Mouse (Mus musculus): ENCODE results near the gene Tmtc2. TPM values are rescaled to one million over a fixed set of nuclear protein-coding genes. Genes with fewer than 3 reads are reported as not detected.
"Not testable (repeated sequence)": the region's sequence is repeated elsewhere in the genome, so short reads cannot be mapped to it uniquely, and the experiment has no call there.

Gene Tmtc2
- polyA plus RNA-seq, 1 experiment from 2014 or later = 5.4 TPM

DNA sequence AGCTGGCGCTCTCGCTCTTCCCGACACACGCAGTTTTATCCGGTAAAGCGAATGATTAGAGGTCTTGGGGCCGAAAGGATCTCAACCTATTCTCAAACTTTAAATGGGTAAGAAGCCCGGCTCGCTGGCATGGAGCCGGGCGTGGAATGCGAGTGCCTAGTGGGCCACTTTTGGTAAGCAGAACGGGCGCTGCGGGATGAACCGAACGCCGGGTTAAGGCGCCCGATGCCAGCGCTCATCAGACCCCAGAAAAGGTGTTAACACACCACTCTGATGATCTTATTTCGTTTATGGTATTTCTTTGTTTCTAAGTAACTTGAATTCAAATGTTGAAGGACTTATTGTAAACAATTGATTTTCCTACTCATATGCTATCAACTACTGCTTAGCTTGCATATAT, 336.0 kb downstream of the Tmtc2 start:
- WGBS = 92% methylated on average over 22 of the region's 22 CpGs
- not testable (repeated sequence) for H3K4me2 ChIP-seq (ENCODE audit: low read depth, low read length); H3K9me3 ChIP-seq (ENCODE audit: control insufficient read depth, low read length); H3K27me3 ChIP-seq (replicated peaks; ENCODE audit: control insufficient read depth, insufficient read depth, low read length); H3K9ac ChIP-seq (ENCODE audit: low read depth, low read length); H3K27ac ChIP-seq (ENCODE audit: low read length); ATAC-seq; H3K4me3 ChIP-seq (ENCODE audit: low read length); H3K36me3 ChIP-seq (ENCODE audit: control insufficient read depth, insufficient read depth, low read length); H3K4me1 ChIP-seq (ENCODE audit: control insufficient read depth, insufficient read depth, low read length)

DNA sequence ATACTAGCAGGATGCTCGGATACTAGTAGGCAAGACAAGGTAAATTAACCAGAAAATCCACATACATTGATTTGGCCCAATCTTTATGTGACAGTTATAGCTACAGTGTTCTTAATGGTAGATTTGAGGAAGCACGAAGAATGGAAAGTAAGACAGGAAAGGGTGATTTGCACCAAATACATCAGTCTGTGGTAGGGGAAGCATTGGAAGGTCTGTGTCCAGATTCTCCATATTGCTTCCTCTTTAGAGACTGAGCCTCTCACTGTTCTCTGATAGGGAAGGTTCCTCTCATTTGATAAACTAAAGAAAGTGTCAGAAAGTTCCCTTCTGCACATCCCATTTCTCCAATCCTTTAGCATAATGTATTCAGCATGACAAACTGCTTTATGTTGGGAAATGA, 341.4 kb downstream of the Tmtc2 start:
- no peaks in the 10 kb centered on the region for H3K36me3 ChIP-seq (ENCODE audit: control insufficient read depth, insufficient read depth, low read length)
- ATAC-seq = no peak
- H3K4me3 ChIP-seq (ENCODE audit: low read length) = no peak overlapping the region
- 90% methylated on average over 2 of the region's 2 CpGs for WGBS
- H3K9ac ChIP-seq (ENCODE audit: low read depth, low read length) = no peak overlapping the region
- H3K9me3 ChIP-seq (ENCODE audit: control insufficient read depth, low read length) = no peaks in the 10 kb centered on the region
- H3K4me1 ChIP-seq (ENCODE audit: control insufficient read depth, insufficient read depth, low read length) = no peaks in the 10 kb centered on the region
- H3K27ac ChIP-seq (ENCODE audit: low read length) = no peak overlapping the region
- H3K27me3 ChIP-seq (replicated peaks; ENCODE audit: control insufficient read depth, insufficient read depth, low read length) = no peaks in the 10 kb centered on the region
- no peak overlapping the region for H3K4me2 ChIP-seq (ENCODE audit: low read depth, low read length)

DNA sequence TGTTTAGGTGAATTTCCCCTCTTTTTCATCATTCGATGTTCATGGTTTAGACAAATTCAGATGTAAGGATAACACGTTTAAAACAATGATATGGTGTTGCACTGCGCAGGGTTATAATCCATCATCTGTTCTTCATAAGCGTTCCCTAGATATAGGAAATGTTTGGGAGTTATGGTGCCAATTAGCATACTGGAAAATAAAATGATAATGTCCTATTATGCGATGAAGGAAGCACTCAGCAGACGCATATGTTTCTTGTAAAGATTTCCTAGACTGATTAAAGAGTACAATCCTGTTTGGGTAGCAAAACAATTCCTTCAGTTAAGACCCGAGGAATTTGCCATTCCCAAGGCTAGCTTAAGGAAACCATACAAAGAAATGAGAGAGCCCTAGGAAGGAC, 343.8 kb downstream of the Tmtc2 start:
- no peak overlapping the region for H3K9ac ChIP-seq (ENCODE audit: low read depth, low read length)
- no peak overlapping the region for H3K4me3 ChIP-seq (ENCODE audit: low read length)
- no peaks in the 10 kb centered on the region for H3K36me3 ChIP-seq (ENCODE audit: control insufficient read depth, insufficient read depth, low read length)
- no peaks in the 10 kb centered on the region for H3K9me3 ChIP-seq (ENCODE audit: control insufficient read depth, low read length)
- H3K4me1 ChIP-seq (ENCODE audit: control insufficient read depth, insufficient read depth, low read length) = no peaks in the 10 kb centered on the region
- ATAC-seq = no peak
- WGBS = 83% methylated on average over 7 of the region's 7 CpGs
- no peak overlapping the region for H3K4me2 ChIP-seq (ENCODE audit: low read depth, low read length)
- H3K27me3 ChIP-seq (replicated peaks; ENCODE audit: control insufficient read depth, insufficient read depth, low read length) = no peaks in the 10 kb centered on the region
- no peak overlapping the region for H3K27ac ChIP-seq (ENCODE audit: low read length)

DNA sequence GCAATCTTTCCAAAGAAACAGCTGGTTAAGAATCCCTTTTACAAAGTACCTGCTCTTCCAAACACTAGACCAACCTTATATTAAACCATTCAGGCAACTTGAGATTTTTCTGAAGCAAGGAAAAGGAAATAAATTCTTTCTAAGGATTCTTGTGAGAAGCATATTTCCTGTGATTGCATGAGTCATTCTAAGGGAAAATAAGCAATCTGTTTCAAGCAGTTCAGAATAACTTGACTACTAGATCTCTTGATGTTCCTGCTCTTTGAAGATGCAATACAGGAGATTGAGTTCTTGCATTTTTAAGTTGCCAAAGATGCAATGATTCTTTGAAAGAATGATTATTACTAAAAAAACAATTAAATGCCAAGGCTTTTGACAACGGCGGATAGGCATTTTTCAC, 345.6 kb downstream of the Tmtc2 start:
- H3K9ac ChIP-seq (ENCODE audit: low read depth, low read length) = no peak overlapping the region
- no peaks in the 10 kb centered on the region for H3K9me3 ChIP-seq (ENCODE audit: control insufficient read depth, low read length)
- no peaks in the 10 kb centered on the region for H3K27me3 ChIP-seq (replicated peaks; ENCODE audit: control insufficient read depth, insufficient read depth, low read length)
- 99% methylated on average over 2 of the region's 2 CpGs for WGBS
- no peak overlapping the region for H3K27ac ChIP-seq (ENCODE audit: low read length)
- no peaks in the 10 kb centered on the region for H3K36me3 ChIP-seq (ENCODE audit: control insufficient read depth, insufficient read depth, low read length)
- no peaks in the 10 kb centered on the region for H3K4me1 ChIP-seq (ENCODE audit: control insufficient read depth, insufficient read depth, low read length)
- H3K4me3 ChIP-seq (ENCODE audit: low read length) = no peak overlapping the region
- no peak overlapping the region for H3K4me2 ChIP-seq (ENCODE audit: low read depth, low read length)
- ATAC-seq = no peak

DNA sequence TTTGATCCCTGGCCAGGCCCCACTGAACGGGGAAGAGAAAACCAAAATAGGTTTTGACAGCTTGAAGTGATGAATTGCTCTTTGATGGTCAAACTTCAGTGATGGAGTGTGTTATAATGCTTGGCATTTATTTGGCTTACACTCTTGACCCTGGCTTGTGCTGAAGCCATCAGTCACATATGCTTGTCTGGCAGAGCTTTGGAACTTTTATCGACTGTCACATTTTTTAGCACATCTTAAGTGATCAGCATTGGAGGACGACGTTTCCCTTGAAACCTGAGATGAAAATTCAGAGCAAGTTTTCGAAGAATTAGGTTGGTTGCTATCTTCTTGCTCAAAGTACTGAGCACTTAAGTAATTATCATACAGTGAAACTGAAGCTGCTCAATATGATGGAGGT, 346.6 kb downstream of the Tmtc2 start:
- no peak for ATAC-seq
- no peak overlapping the region for H3K4me2 ChIP-seq (ENCODE audit: low read depth, low read length)
- WGBS = 50% methylated on average over 5 of the region's 5 CpGs

DNA sequence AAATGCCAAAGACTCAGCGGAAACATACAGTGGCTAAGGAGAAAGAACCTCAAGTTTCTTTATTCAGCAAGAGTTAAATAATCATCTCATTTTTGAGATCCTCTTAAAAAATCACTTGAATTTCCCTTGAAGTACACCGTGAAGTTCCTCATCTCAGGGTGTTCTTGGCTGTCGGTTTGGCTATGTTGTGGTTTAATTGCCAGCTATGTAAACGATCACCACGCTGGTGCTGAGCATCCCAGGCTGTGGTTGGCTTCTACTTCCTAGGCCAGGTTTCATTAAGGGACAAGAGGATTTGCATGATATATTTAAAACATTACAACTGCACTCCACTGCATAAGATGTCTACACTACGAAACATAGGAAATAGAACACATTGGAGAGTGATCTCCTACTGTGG, 348.5 kb downstream of the Tmtc2 start:
- Histone ChIP-seq H3K4me1 (ENCODE audit: control insufficient read depth, insufficient read depth, low read length) (no peaks in the 10 kb centered on the region), H3K27ac (ENCODE audit: low read length) (no peak overlapping the region), H3K27me3 (replicated peaks; ENCODE audit: control insufficient read depth, insufficient read depth, low read length) (no peaks in the 10 kb centered on the region), H3K4me3 (ENCODE audit: low read length) (no peak overlapping the region), H3K9me3 (ENCODE audit: control insufficient read depth, low read length) (no peaks in the 10 kb centered on the region), H3K4me2 (ENCODE audit: low read depth, low read length) (no peak overlapping the region), H3K9ac (ENCODE audit: low read depth, low read length) (no peak overlapping the region), H3K36me3 (ENCODE audit: control insufficient read depth, insufficient read depth, low read length) (no peaks in the 10 kb centered on the region)
- no peak for ATAC-seq
- 78% methylated on average over 6 of the region's 6 CpGs for WGBS

More for the DNA sequence above, 346.6 kb downstream of the Tmtc2 start:
- Histone ChIP-seq H3K4me1 (ENCODE audit: control insufficient read depth, insufficient read depth, low read length) (no peaks in the 10 kb centered on the region), H3K9me3 (ENCODE audit: control insufficient read depth, low read length) (no peaks in the 10 kb centered on the region), H3K4me3 (ENCODE audit: low read length) (no peak overlapping the region), H3K9ac (ENCODE audit: low read depth, low read length) (no peak overlapping the region), H3K27ac (ENCODE audit: low read length) (no peak overlapping the region), H3K27me3 (replicated peaks; ENCODE audit: control insufficient read depth, insufficient read depth, low read length) (no peaks in the 10 kb centered on the region), H3K36me3 (ENCODE audit: control insufficient read depth, insufficient read depth, low read length) (no peaks in the 10 kb centered on the region)

DNA sequence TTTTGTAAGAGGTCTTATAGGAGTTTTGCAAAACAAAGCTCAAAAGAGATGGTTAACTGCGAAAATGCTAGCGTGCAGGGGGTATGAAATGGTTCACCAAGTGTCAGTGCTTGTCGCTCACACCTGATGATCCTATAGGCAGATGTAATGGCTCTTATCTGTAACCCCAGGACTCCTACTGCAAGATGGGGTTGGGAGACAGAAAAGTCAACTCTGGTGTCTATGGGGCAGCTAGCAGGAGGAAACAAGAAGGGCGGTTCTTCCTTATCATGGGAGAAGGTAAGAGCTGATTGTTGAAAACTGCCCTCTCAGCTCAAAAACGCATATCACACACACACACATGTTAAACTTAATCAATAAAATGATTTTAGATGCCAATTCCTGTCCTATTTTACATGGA, 351.3 kb downstream of the Tmtc2 start:
- Histone ChIP-seq H3K27me3 (replicated peaks; ENCODE audit: control insufficient read depth, insufficient read depth, low read length) (no peaks in the 10 kb centered on the region), H3K27ac (ENCODE audit: low read length) (no peak overlapping the region), H3K9me3 (ENCODE audit: control insufficient read depth, low read length) (no peaks in the 10 kb centered on the region), H3K9ac (ENCODE audit: low read depth, low read length) (no peak overlapping the region), H3K4me3 (ENCODE audit: low read length) (no peak overlapping the region), H3K4me2 (ENCODE audit: low read depth, low read length) (no peak overlapping the region), H3K36me3 (ENCODE audit: control insufficient read depth, insufficient read depth, low read length) (no peaks in the 10 kb centered on the region), H3K4me1 (ENCODE audit: control insufficient read depth, insufficient read depth, low read length) (no peaks in the 10 kb centered on the region)
- ATAC-seq = no peak
- WGBS = 87% methylated on average over 5 of the region's 5 CpGs

DNA sequence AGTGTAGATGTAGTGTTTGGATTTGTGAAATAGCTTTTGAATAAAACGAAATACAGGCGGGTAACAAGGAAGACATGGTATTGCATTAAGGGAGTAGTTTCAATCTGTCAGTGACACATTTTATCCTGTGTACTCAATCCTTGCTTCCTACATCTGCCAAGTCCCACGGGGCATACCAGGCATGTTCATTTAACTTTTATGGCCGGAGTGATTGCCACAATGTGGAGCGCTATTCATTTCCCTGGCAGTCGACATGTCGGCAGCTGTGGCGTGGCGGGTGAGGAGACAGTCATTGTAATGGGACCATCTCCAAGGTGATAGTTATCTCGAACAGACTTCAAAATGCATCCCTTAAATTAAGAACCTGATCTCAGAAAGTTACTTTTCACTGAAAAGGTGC, 372.8 kb downstream of the Tmtc2 start:
- H3K9me3 ChIP-seq (ENCODE audit: control insufficient read depth, low read length) = no peaks in the 10 kb centered on the region
- H3K4me3 ChIP-seq (ENCODE audit: low read length) = no peak overlapping the region
- H3K27ac ChIP-seq (ENCODE audit: low read length) = no peak overlapping the region
- WGBS = 79% methylated on average over 10 of the region's 10 CpGs
- ATAC-seq = no peak
- no peak overlapping the region for H3K9ac ChIP-seq (ENCODE audit: low read depth, low read length)
- no peaks in the 10 kb centered on the region for H3K36me3 ChIP-seq (ENCODE audit: control insufficient read depth, insufficient read depth, low read length)
- no peaks in the 10 kb centered on the region for H3K4me1 ChIP-seq (ENCODE audit: control insufficient read depth, insufficient read depth, low read length)
- H3K4me2 ChIP-seq (ENCODE audit: low read depth, low read length) = no peak overlapping the region
- no peaks in the 10 kb centered on the region for H3K27me3 ChIP-seq (replicated peaks; ENCODE audit: control insufficient read depth, insufficient read depth, low read length)

DNA sequence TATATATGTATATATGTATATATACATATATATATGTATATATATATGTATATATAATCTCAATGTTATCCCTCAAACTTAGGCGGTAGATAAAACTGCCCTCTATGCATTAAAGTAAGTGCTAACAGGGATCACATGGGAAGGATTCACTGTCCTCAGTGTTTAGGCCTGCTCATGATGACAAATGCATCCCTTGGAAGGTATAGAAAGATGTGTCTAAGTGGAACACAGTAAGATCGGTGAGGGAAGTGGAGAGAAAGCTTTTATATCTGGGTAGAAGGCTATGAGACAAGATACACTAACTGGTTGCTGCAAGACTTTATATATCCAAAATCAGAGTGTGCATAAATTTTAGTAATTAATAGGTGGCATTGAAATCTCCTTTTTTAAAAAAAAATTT, 373.6 kb downstream of the Tmtc2 start:
- Histone ChIP-seq H3K27me3 (replicated peaks; ENCODE audit: control insufficient read depth, insufficient read depth, low read length) (no peaks in the 10 kb centered on the region), H3K4me1 (ENCODE audit: control insufficient read depth, insufficient read depth, low read length) (no peaks in the 10 kb centered on the region), H3K4me2 (ENCODE audit: low read depth, low read length) (no peak overlapping the region), H3K27ac (ENCODE audit: low read length) (no peak overlapping the region), H3K4me3 (ENCODE audit: low read length) (no peak overlapping the region), H3K36me3 (ENCODE audit: control insufficient read depth, insufficient read depth, low read length) (no peaks in the 10 kb centered on the region), H3K9ac (ENCODE audit: low read depth, low read length) (no peak overlapping the region), H3K9me3 (ENCODE audit: control insufficient read depth, low read length) (no peaks in the 10 kb centered on the region)
- no peak for ATAC-seq
- 79% methylated on average over 2 of the region's 2 CpGs for WGBS

DNA sequence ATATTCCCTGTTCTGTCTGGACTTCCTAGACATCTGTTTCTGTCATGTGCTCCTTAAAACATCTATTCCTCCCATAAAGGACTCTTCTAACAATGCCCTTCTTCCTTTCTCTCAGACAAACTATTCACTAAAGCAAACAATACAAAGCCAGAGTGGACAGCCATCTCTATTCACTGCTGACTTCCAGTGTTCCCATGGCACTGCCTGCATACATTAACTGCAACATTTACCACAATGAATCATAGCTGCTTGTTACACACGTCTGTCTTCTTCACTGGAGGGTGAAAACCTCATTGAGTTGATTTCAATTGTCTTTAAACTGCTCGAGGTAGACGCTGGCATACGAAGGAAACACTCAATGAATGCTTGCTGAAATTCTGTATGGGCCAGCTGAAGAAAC, 374.2 kb downstream of the Tmtc2 start:
- no peaks in the 10 kb centered on the region for H3K4me1 ChIP-seq (ENCODE audit: control insufficient read depth, insufficient read depth, low read length)
- H3K4me2 ChIP-seq (ENCODE audit: low read depth, low read length) = no peak overlapping the region
- H3K27ac ChIP-seq (ENCODE audit: low read length) = no peak overlapping the region
- H3K27me3 ChIP-seq (replicated peaks; ENCODE audit: control insufficient read depth, insufficient read depth, low read length) = no peaks in the 10 kb centered on the region
- ATAC-seq = no peak
- H3K9ac ChIP-seq (ENCODE audit: low read depth, low read length) = no peak overlapping the region
- H3K9me3 ChIP-seq (ENCODE audit: control insufficient read depth, low read length) = no peaks in the 10 kb centered on the region
- H3K4me3 ChIP-seq (ENCODE audit: low read length) = no peak overlapping the region
- 68% methylated on average over 4 of the region's 4 CpGs for WGBS
- H3K36me3 ChIP-seq (ENCODE audit: control insufficient read depth, insufficient read depth, low read length) = no peaks in the 10 kb centered on the region

Data from intestine, embryonic 16.5 days (tissue).